Mouse (Mus musculus) frontal cortex, postnatal 36 days (tissue): ENCODE results near the gene Sdr42e1.

Experiments used
- DNase-seq, 2 experiments: peaks; one replicate each; pipeline ENCODE4 v3.0.0; 2022; ENCODE audit warnings: low spot score in 2 of 2

The Sdr42e1 gene

GRCm38 (mm10) chr8:117660358-117661031, 13.0 kb downstream of the Sdr42e1 start:
- peak in 1 of 2 experiments; percentile 29 for DNase-seq

- DNase-seq: no peak
These were observed 14.5 kb downstream of the Sdr42e1 start for GRCm38 (mm10) chr8:117658990-117659389.

- DNase-seq: no peak
These were observed 21.2 kb downstream of the Sdr42e1 start for GRCm38 (mm10) chr8:117652318-117652717.

GRCm38 (mm10) chr8:117646440-117646839, 27.0 kb downstream of the Sdr42e1 start:
- no peak for DNase-seq

- peak; percentile 46 to 71 for DNase-seq
These were observed 27.5 kb downstream of the Sdr42e1 start for GRCm38 (mm10) chr8:117646020-117646419.

GRCm38 (mm10) chr8:117645486-117645885, 28.0 kb downstream of the Sdr42e1 start:
- no peak for DNase-seq

- DNase-seq: no peak
These were observed 33.9 kb downstream of the Sdr42e1 start for GRCm38 (mm10) chr8:117639631-117640030.

- DNase-seq: no peak
These were observed 36.0 kb downstream of the Sdr42e1 start for GRCm38 (mm10) chr8:117637462-117637861.

GRCm38 (mm10) chr8:117634406-117634805, 39.1 kb downstream of the Sdr42e1 start:
- no peak for DNase-seq

- DNase-seq: no peak
These were observed 41.0 kb downstream of the Sdr42e1 start for GRCm38 (mm10) chr8:117632532-117632931.

GRCm38 (mm10) chr8:117627096-117627495, 46.4 kb downstream of the Sdr42e1 start:
- DNase-seq: no peak

GRCm38 (mm10) chr8:117626040-117626838, 47.2 kb downstream of the Sdr42e1 start:
- peak; percentile 45 to 69 for DNase-seq

GRCm38 (mm10) chr8:117612861-117613260, 60.6 kb downstream of the Sdr42e1 start:
- no peak for DNase-seq
